ENCODE assay signal across 8 mouse cellular contexts in the genomic region with DNA sequence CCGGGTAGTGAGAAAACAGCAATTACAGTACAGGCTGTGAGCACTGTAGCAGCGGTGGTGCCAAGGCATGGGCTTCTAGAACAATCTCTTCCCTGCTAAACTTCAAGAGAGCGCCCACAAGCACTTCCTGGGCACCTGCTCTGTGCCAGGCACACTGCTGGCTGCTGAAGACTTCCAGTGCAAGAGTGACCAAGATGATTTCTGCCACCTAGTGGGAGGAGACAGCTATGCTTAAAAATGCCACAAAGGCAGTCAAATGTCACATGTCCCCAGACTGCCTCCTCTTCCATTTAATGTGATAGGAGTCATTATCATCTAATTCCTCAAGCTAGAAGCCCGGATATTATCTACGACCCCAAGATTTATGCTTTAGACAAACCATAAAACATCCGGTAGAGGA.
DNase-seq lines count a peak whose midpoint lies in the region; ATAC-seq and TF ChIP-seq lines count a peak whose summit lies in the region.

No protein-coding gene starts in this region.

- H3K4me2 ChIP-seq in CH12.LX (ENCODE audit: insufficient read depth, low read depth, poor library complexity, severe bottlenecking): no peak overlapping the region
- H3K4me2 ChIP-seq in intestine, postnatal 0 days (replicated peaks; ENCODE audit: low read depth): no peak overlapping the region
- H3K4me2 ChIP-seq in stomach, postnatal 0 days (replicated peaks; ENCODE audit: low read depth): no peak overlapping the region

- no peaks in the 10 kb centered on the region for H3K9me3 ChIP-seq in CH12.LX (replicated peaks; ENCODE audit: low read length)
- no peaks in the 10 kb centered on the region for H3K9me3 ChIP-seq in intestine, postnatal 0 days (ENCODE audit: control insufficient read depth)
- no peaks in the 10 kb centered on the region for H3K9me3 ChIP-seq in stomach, postnatal 0 days (ENCODE audit: control insufficient read depth, low read length)

- TF ChIP-seq EP300 in CH12.LX (IDR thresholded peaks at IDR 0.05; ENCODE audit: low read length): no peak
- TF ChIP-seq EP300 in stomach, postnatal 0 days (optimal IDR thresholded peaks at IDR 0.05): no peak

- no peak overlapping the region for H3K9ac ChIP-seq in CH12.LX (ENCODE audit: insufficient read depth, low read depth)
- no peak overlapping the region for H3K9ac ChIP-seq in intestine, postnatal 0 days (ENCODE audit: low read depth, low read length)
- H3K9ac ChIP-seq in stomach, postnatal 0 days (ENCODE audit: low read length): no peak overlapping the region

- no peaks in the 10 kb centered on the region for H3K36me3 ChIP-seq in CH12.LX (replicated peaks in 1 of 2; ENCODE audit: control insufficient read depth in 1 of 2, insufficient read depth in 1 of 2, low read length in 1 of 2)
- H3K36me3 ChIP-seq in intestine, postnatal 0 days (ENCODE audit: control insufficient read depth, insufficient read depth): no peaks in the 10 kb centered on the region
- H3K36me3 ChIP-seq in stomach, postnatal 0 days (ENCODE audit: control insufficient read depth, insufficient read depth, low read length): no peaks in the 10 kb centered on the region

- peak; percentile 41 to 79; a peak in 3 of 4 replicates for TF ChIP-seq CTCF in CH12.LX (conservative IDR thresholded peaks at IDR 0.05 in 1 of 2, IDR thresholded peaks at IDR 0.05 in 1 of 2; ENCODE audit: low read depth in 2 of 2, low read length in 2 of 2)
- peak; percentile 79 for TF ChIP-seq CTCF in intestine, postnatal 0 days (IDR thresholded peaks at IDR 0.05; ENCODE audit: low read depth)
- peak; percentile 54 for TF ChIP-seq CTCF in lung, adult 2 months (IDR thresholded peaks at IDR 0.05; ENCODE audit: insufficient read depth, low read length)
- TF ChIP-seq CTCF in stomach, postnatal 0 days (IDR thresholded peaks at IDR 0.05; ENCODE audit: low read depth): peak; percentile 77

- H3K4me3 ChIP-seq in CH12.LX (replicated peaks in 1 of 3; ENCODE audit: low read depth in 2 of 3, low read length in 2 of 3, poor library complexity in 1 of 3): no peak overlapping the region
- H3K4me3 ChIP-seq in intestine, postnatal 0 days (ENCODE audit: low read depth, low read length): no peak overlapping the region
- H3K4me3 ChIP-seq in lung, adult 2 months (replicated peaks; ENCODE audit: extremely low read depth, low read depth, low read length): no peak overlapping the region
- no peak overlapping the region for H3K4me3 ChIP-seq in stomach, postnatal 0 days (ENCODE audit: low read depth, low read length)

- dilution Hi-C loops in CH12.LX (cut with MboI; ENCODE audit: extremely low pct_ligation_motif_present, extremely low pct_unique_long_range_greater_than_20kb, low sequenced_read_pairs): no loop called here

- no peaks in the 10 kb centered on the region for H3K79me2 ChIP-seq in CH12.LX (replicated peaks; ENCODE audit: control insufficient read depth, extremely low read depth, insufficient read depth, poor library complexity, severe bottlenecking)

- no peaks in the 10 kb centered on the region for H3K27me3 ChIP-seq in CH12.LX (replicated peaks)
- H3K27me3 ChIP-seq in intestine, postnatal 0 days (replicated peaks; ENCODE audit: control insufficient read depth, insufficient read depth, low read length): peaks cover 27% of the 10 kb centered on the region
- no peaks in the 10 kb centered on the region for H3K27me3 ChIP-seq in stomach, postnatal 0 days (ENCODE audit: control insufficient read depth, insufficient read depth, low read length)

- peaks cover 0 to 32% of the 10 kb centered on the region in 2 experiments; a peak in 2 of 4 replicates for H3K4me1 ChIP-seq in CH12.LX (ENCODE audit: control insufficient read depth in 1 of 2, insufficient read depth in 2 of 2)
- no peaks in the 10 kb centered on the region for H3K4me1 ChIP-seq in intestine, postnatal 0 days (replicated peaks; ENCODE audit: control insufficient read depth, insufficient read depth, low read length)
- H3K4me1 ChIP-seq in lung, adult 2 months (ENCODE audit: control insufficient read depth, insufficient read depth, low read length): 0 out of 2 replicates have a peak, but pooled peaks cover 5% of the 10 kb centered on the region
- H3K4me1 ChIP-seq in stomach, postnatal 0 days (replicated peaks; ENCODE audit: control insufficient read depth, insufficient read depth): 0 out of 2 replicates have a peak, but pooled peaks cover 3% of the 10 kb centered on the region

- in situ Hi-C loops in CH12.LX (cut with MboI; ENCODE audit: low pct_ligation_motif_present, low pct_unique_long_range_greater_than_20kb, low sequenced_read_pairs): no loop called here

- WGBS in intestine, postnatal 0 days: 39% methylated on average over 6 of the region's 6 CpGs
- WGBS in lung, adult 2 months: 35% methylated on average over 6 of the region's 6 CpGs
- 51% methylated on average over 6 of the region's 6 CpGs for WGBS in stomach, postnatal 0 days

- TF ChIP-seq RAD21 in CH12.LX (IDR thresholded peaks at IDR 0.05; ENCODE audit: low read depth, low read length): peak; percentile 64

- no peak for TF ChIP-seq POLR2A in CH12.LX (IDR thresholded peaks at IDR 0.05; ENCODE audit: low read depth, low read length)
- no peak for TF ChIP-seq POLR2A in lung, adult 2 months (IDR thresholded peaks at IDR 0.05; ENCODE audit: borderline replicate concordance, extremely low read depth, low read depth, low read length)

- no peak overlapping the region for H3K27ac ChIP-seq in CH12.LX (ENCODE audit: insufficient read depth, low read depth)
- no peak overlapping the region for H3K27ac ChIP-seq in intestine, postnatal 0 days (ENCODE audit: low read depth, low read length)
- no peak overlapping the region for H3K27ac ChIP-seq in stomach, postnatal 0 days (replicated peaks)

- DNase-seq in heart, postnatal 10 days: peak; percentile 41 to 58
- DNase-seq in heart, adult 9 months (ENCODE audit: low spot score in 2 of 2): no peak
- DNase-seq in CH12.LX (ENCODE audit: extremely low read depth): peak; percentile 73
- DNase-seq in adrenal gland, postnatal 14 days: peak; percentile 62
- no peak for DNase-seq in lung, adult 2 months
- DNase-seq in stomach, postnatal 0 days (ENCODE audit: low spot score): peak; percentile 31
- no peak for DNase-seq in heart, postnatal 25 days (ENCODE audit: low spot score)

- intact Hi-C loops in heart, postnatal 10 days (cut with DNase I): loop anchor here (5.0 kb wide), 1 partner anchor 79 kb away; no protein-coding TSS in a partner anchor
- intact Hi-C loops in heart, postnatal 25 days (cut with DNase I): loop anchor here (2.0 to 5.0 kb wide), 2 partner anchors 75 to 151 kb away; a partner anchor contains a TSS

- no peak for ATAC-seq in intestine, postnatal 0 days
- peak; percentile 13; the same call in 1 of the 2 replicates for ATAC-seq in stomach, postnatal 0 days (ENCODE audit: low FRiP score, low TSS enrichment)

TF ChIP-seq in CH12.LX, 34 proteins besides CTCF, POLR2A, EP300 and RAD21:
- peak; percentile 32; the same call in 1 of the 2 replicates for TF ChIP-seq USF1 (IDR thresholded peaks at IDR 0.05; ENCODE audit: low read depth, low read length)
- no peak for TF ChIP-seq MYC (IDR thresholded peaks at IDR 0.05; ENCODE audit: low read depth, low read length)
- no peak for TF ChIP-seq ELF1 (IDR thresholded peaks at IDR 0.05; ENCODE audit: low read depth, low read length)
- TF ChIP-seq SMC3 (IDR thresholded peaks at IDR 0.05; ENCODE audit: low read depth, low read length): peak; percentile 88
- TF ChIP-seq ZMIZ1 (IDR thresholded peaks at IDR 0.05; ENCODE audit: low read depth, low read length): no peak
- TF ChIP-seq NELFE (IDR thresholded peaks at IDR 0.05; ENCODE audit: low read depth, low read length): no peak
- TF ChIP-seq TBP (conservative IDR thresholded peaks at IDR 0.05; ENCODE audit: low read depth, low read length): no peak
- no peak for TF ChIP-seq IRF4 (IDR thresholded peaks at IDR 0.05; ENCODE audit: low read depth, low read length)
- TF ChIP-seq MAZ (IDR thresholded peaks at IDR 0.05; ENCODE audit: low read depth, low read length): no peak
- no peak for TF ChIP-seq TCF12 (IDR thresholded peaks at IDR 0.05; ENCODE audit: low read depth, low read length)
- peak; percentile 22; the same call in 1 of the 2 replicates for TF ChIP-seq ZC3H11A (IDR thresholded peaks at IDR 0.05; ENCODE audit: low read depth, low read length)
- no peak for TF ChIP-seq NRF1 (IDR thresholded peaks at IDR 0.05; ENCODE audit: low read depth, low read length)
- TF ChIP-seq E2F4 (IDR thresholded peaks at IDR 0.05; ENCODE audit: insufficient replicate concordance, low read depth, low read length): no peak
- TF ChIP-seq MAX (IDR thresholded peaks at IDR 0.05; ENCODE audit: low read length): peak; percentile 58; the same call in 1 of the 2 replicates
- TF ChIP-seq GABPA (IDR thresholded peaks at IDR 0.05; ENCODE audit: insufficient replicate concordance, low read depth, low read length): no peak
- no peak for TF ChIP-seq JUND (conservative IDR thresholded peaks at IDR 0.05; ENCODE audit: low read depth, low read length)
- TF ChIP-seq USF2 (conservative IDR thresholded peaks at IDR 0.05; ENCODE audit: low read depth, low read length): no peak
- TF ChIP-seq PAX5 (IDR thresholded peaks at IDR 0.05; ENCODE audit: low read length): no peak
- no peak for TF ChIP-seq ZNF384 (IDR thresholded peaks at IDR 0.05; ENCODE audit: low read depth, low read length)
- no peak for TF ChIP-seq ETS1 (conservative IDR thresholded peaks at IDR 0.05; ENCODE audit: low read depth, low read length)
- TF ChIP-seq MEF2A (IDR thresholded peaks at IDR 0.05; ENCODE audit: borderline replicate concordance, low read depth, low read length): no peak
- no peak for TF ChIP-seq RCOR1 (conservative IDR thresholded peaks at IDR 0.05; ENCODE audit: low read depth, low read length)

Comparison
In these comparisons a context has a peak if more than half of its experiments do, and no peak if none do; other contexts are left out.
1. DNase-seq: peak in heart, postnatal 10 days (2 of 2), CH12.LX (single experiment), adrenal gland, postnatal 14 days (single experiment) and stomach, postnatal 0 days (single experiment); none in heart, adult 9 months (0 of 2), lung, adult 2 months (single experiment) and heart, postnatal 25 days (single experiment).
2. Peak in every context shown above with its lines, with median percentiles within 50 percentile points of each other: CTCF ChIP-seq.